Mouse (Mus musculus): ENCODE data around the gene Map3k20.

The Map3k20 gene

DNA sequence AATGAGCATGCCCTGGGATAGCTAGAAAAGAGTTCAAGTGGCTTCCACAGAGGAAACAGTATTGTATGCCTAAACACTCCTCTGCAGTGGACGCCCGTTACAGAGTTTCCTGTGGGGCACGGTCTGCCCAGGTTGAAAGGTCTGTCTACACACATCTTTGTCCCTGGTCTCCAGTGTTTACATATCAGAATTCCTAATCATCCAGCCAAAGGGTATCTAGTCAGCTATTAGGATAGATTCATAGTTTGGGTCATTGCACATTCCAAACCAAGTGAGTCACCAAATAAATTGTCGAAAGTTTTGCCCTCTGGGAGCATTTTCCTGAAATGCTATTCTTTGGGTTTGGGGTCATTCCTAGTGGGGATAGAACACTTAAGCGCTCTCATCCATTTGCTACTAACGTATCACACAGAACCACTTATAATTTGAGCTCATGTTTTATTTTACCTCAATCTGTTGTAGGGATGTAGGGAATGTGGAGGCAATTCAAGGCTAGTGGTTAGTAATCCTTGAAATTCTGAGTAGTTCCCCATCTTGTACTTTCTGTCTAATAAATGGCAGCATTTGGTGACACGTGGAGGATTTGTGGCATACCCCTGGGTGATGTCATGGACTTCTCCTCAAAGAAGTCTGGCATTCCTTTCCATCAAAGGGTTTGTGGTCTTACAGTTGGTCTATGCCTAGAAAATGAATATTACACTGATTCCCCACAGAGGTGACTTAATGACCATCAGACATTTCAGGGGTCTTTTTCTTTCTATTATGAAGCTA lies 33.8 kb downstream of the Map3k20 start:
- DNase-seq (ENCODE audit: extremely low read depth, low read depth, low spot score), result no peak

GRCm38 (mm10) chr2:72320661-72321060 lies 35.2 kb downstream of the Map3k20 start:
- no peak for DNase-seq (ENCODE audit: extremely low read depth, low read depth, low spot score)

DNA sequence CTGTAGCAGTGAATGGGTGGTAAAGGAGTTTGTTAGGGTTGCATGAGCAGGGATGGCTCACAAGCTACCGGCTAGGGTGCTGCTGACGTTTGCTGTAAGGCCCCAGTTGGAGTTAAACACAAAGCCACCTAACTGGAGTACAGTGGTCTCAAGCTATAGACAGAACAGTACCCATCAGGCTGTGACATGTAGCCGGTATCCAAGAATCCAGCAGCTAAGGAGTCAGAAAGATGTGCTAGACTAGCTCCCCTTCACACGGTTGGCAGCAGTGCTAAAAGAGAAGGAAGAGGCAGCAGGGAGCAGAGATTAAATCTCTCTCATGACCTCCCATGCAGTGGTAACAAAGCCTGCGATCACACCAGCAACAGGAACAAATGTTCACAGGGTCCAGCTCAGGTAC lies 36.2 kb downstream of the Map3k20 start:
- no peak for DNase-seq (ENCODE audit: extremely low read depth, low read depth, low spot score)

GRCm38 (mm10) chr2:72322681-72323353 lies 37.4 kb downstream of the Map3k20 start:
- no peak for DNase-seq (ENCODE audit: extremely low read depth, low read depth, low spot score)

- DNase-seq (ENCODE audit: extremely low read depth, low read depth, low spot score), result no peak
Observed at GRCm38 (mm10) chr2:72324436-72324835, 39.0 kb downstream of the Map3k20 start.

DNA sequence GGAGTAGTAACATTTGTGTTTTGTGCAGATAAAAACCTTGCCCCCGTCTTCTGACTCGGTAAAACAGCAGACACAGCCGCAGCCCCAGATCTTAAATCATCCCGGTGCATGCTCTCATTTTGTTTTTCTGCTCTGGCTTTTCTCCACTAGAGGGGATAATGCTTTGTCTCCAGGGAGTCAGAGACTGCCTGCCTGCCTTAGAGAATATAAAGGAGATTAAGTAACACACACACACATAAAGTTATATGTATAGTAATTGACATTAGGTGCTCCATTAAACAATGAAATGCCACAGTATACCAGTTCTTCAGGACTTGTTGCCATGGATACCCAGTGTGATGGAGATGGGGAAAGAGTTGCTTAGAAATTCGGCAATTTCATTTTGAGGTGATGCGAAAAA lies 41.1 kb downstream of the Map3k20 start:
- DNase-seq (ENCODE audit: extremely low read depth, low read depth, low spot score), result no peak

- peak; percentile 76 for DNase-seq (ENCODE audit: extremely low read depth, low read depth, low spot score)
Observed at GRCm38 (mm10) chr2:72328435-72328834, 43.0 kb downstream of the Map3k20 start.

DNA sequence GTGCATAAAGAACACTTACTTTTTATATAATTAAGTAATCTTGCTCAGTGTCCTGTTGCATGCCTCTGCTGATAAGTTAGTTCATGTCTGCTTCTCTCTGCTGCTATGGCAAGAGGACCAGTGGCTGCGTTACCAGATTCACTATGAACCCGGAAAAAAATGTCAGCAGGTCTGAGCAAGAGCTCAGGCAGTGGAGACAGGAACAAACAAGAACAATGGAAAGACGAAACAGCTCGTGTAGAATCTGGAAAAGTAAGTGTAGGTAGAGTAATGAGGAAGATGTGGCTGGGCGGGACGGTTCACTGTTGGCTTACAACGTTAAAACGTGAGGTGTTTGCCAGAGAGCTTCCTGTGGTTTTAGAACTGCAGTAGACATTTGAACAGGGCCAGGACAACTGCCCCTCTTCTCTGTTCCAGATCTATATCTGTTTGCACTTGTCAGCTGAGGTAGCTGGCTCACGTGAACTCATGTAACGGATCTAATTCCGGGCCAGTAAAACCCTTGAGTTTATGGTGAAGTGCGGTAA lies 45.6 kb downstream of the Map3k20 start:
- DNase-seq (ENCODE audit: extremely low read depth, low read depth, low spot score), result no peak

- DNase-seq (ENCODE audit: extremely low read depth, low read depth, low spot score), result no peak
Observed at GRCm38 (mm10) chr2:72332067-72332466, 46.6 kb downstream of the Map3k20 start.

- DNase-seq (ENCODE audit: extremely low read depth, low read depth, low spot score), result peak; percentile 95
Observed at GRCm38 (mm10) chr2:72333210-72333609, 47.8 kb downstream of the Map3k20 start.

GRCm38 (mm10) chr2:72336840-72337239 lies 51.4 kb downstream of the Map3k20 start:
- DNase-seq (ENCODE audit: extremely low read depth, low read depth, low spot score), result no peak

DNA sequence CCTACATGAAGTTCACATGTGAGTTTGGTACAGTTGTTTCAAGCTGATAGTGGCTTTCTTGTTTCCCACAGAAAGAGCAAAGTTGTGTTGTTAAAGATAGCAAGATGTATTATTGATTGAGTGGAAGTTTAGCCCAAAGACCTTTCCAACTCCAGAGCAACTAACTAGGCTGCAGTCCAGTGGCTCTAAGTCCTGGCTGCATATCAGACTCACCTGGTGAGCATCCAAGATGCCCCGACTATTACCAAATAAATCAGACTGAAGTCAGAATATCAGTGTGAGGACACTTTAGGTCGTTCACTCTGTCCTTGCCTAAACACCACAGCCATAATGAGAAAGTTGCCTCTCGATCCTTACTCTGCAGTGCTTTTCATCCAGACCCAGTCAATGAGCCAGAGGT lies 59.8 kb downstream of the Map3k20 start:
- DNase-seq (ENCODE audit: extremely low read depth, low read depth, low spot score), result no peak

- no peak for DNase-seq (ENCODE audit: extremely low read depth, low read depth, low spot score)
Observed at GRCm38 (mm10) chr2:72351329-72351728, 65.9 kb downstream of the Map3k20 start.

DNA sequence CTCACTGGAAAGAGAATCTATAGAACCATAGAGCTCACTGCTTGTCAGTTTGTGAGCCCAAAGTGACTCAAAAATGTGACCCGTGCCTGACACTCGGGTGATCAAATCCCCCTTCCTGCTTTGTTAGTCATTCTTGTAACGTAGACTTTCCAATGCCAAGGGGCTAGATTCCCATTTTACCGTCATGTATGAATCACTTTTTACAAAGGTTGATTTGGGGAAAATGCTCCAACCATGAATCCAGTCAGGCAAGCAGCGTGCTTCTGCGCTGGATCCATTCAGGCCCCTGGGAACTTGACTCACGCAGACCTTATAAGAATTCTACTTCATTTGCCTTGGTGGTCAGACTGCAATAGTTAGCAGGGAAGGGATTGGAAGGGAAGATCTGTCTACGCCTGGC lies 66.3 kb downstream of the Map3k20 start:
- DNase-seq (ENCODE audit: extremely low read depth, low read depth, low spot score), result no peak

- DNase-seq (ENCODE audit: extremely low read depth, low read depth, low spot score), result no peak
Observed at GRCm38 (mm10) chr2:72352756-72353155, 67.3 kb downstream of the Map3k20 start.

DNA sequence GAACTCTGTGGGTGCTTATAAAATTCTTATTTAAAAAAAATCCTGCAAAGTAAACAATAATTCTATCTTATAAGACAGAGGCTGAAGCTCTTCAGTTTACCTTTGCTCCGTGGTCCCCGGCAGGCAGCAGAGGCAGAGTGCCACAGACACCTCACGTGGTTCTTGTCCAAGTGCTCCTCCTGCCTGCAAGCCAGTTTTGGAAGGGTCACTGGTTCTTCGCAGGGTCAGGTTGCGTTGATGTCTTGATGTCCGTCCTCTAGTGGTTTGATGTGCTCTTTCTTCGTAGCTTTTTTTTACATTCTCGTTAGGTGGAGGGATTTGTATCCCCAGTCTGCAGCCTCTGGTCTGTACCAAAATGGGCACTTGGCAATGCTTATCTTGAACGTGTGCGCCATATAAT lies 71.0 kb downstream of the Map3k20 start:
- no peak for DNase-seq (ENCODE audit: extremely low read depth, low read depth, low spot score)

- DNase-seq (ENCODE audit: extremely low read depth, low read depth, low spot score), result no peak
Observed at GRCm38 (mm10) chr2:72361572-72361971, 76.1 kb downstream of the Map3k20 start.

DNA sequence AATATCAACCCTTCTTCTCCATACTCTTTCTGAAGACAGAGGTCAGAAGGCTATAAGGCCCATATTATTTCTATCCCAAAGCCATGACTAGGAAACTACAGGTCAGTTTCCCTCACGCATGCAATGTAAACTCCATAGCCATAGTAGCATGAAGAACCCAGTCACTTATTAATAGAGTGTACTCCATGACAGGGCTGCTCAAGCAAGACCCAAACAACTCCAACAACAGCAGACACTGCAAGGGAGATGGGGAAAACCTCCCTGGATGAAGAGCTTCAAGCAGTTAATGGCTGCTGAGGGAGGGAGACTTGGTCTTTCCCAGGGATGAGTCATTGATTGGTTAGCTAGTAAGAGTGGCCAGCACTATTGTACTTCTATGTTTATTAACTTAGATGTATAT lies 78.0 kb downstream of the Map3k20 start:
- no peak for DNase-seq (ENCODE audit: extremely low read depth, low read depth, low spot score)

DNA sequence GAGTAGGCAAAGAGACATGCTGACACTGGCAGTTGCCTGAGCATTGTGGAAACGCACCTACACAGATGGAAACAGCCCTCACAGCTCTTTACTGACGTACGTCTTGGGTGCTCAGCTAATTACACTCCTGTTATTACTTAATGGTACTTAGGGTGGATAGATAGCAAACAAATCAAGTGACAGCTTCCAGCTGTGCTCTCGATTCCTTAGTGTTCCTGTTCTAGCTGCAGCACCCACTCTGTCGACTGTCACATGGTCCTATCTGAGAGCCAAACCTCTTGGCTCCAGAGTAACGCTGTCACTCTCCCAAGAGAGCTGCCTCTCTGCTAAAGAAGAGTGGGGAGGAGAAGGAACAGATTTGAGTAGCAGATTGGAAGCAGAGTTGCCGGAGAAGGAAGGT lies 80.5 kb downstream of the Map3k20 start:
- DNase-seq (ENCODE audit: extremely low read depth, low read depth, low spot score), result peak; percentile 37

- DNase-seq (ENCODE audit: extremely low read depth, low read depth, low spot score), result peak; percentile 71
Observed at GRCm38 (mm10) chr2:72366503-72366902, 81.1 kb downstream of the Map3k20 start.

DNA sequence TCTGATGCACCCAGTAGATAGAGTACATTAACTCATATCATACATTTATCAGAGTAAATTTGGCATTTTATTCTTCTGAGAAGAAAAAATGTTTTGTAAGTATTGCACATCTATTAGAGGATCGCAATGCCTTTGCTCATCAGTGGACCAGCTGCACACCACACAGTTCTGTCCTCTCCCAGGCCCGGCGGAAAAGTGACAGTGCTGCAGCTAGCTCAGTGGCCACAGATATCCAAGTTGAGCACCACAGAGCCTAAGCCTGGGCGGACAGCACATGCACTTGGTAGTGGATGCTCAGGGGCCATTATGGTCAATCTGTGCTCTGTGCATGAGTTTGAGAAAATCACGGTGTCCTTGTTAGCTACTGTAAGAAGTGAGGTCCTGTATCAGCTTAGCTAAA lies 82.4 kb downstream of the Map3k20 start:
- no peak for DNase-seq (ENCODE audit: extremely low read depth, low read depth, low spot score)

DNA sequence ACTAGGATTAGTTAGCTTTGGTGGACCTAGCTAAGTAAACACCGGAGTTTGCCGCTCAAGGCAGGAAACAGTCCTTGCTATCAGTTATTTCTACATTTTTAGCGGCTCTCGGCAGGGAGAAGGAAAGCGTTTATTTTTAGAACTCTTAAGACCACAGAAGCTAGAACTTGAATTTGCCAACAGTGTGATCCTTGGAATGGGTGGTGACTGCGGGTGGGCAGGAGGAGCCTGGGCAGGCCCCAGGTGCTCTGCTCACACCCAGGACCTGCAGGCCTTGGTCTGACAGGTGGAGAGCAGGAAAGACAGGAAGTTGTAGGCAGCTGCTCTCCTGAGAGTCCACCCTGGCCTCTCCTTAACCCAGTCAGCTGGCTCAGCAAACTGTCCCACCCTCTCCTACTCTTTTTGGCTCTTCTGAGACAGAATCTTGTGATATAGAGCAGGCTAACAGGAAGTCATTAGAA lies 83.7 kb downstream of the Map3k20 start:
- DNase-seq (ENCODE audit: extremely low read depth, low read depth, low spot score), result no peak
